Mouse (Mus musculus): ENCODE measurements at regions not wholly inside any gene's neighbourhood (a gene's known extent, or its start where the extent isn't known, plus 50 kb on each side); places are given as distances from the start of the nearest gene placed in this dataset.

DNA sequence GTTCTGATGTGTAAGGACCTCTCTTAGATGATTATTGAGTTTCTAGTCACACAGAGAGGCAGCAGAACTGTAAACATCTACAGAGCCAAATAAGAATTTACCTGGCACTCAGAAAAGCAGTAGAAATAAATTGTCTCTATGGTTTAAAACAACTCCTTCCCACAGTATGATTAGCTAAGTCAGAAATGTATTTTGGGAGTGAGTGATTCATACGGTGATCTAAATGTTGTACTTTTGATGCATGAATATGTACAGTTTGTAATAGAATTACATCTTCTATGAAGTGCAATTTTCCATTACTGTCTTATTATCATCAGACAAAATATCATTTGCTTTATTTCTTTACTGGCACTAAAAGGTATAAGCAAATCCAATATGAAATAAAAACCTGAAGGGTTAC lies 489.8 kb upstream of the Atp2b1 start:
- DNase-seq (ENCODE audit: low spot score in 2 of 2) = no peak

DNA sequence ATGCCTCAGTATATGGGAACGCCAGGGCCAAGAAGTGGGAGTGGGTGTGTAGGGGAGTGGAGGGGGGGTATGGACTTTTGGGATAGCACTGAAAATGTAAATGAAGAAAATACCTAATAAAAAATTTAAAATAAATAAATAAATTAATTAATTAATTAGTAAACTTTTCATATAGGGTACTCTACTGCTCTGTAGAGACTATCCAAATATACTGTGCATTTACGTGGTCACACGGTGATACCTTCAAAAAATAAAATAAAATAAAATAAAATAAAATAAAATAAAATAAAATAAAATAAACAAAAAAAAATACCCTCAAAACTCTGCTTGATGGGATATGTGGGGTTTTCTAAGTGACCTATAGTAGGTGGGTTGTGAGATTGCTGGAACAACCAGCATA lies 479.2 kb upstream of the Atp2b1 start:
- no peak for DNase-seq (ENCODE audit: low spot score in 2 of 2)

DNA sequence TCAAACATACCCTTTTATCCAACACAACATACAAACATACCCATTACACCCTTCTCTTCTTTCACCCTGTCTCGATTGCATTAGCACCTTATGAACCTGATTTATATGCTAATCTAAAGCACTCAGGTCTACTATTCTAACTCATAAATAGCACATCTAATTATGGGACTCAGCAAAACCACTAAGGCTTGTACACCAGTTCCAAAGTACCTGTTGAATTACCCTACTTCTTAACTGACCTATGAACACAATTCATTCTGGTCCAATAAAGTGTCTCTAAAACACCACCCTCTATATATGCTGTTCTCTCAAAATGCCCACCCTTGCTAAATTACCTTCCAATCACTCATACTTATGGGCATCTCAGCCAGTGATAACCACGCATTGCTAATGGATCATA lies 452.7 kb upstream of the Atp2b1 start:
- no peak for DNase-seq (ENCODE audit: low spot score in 2 of 2)

DNA sequence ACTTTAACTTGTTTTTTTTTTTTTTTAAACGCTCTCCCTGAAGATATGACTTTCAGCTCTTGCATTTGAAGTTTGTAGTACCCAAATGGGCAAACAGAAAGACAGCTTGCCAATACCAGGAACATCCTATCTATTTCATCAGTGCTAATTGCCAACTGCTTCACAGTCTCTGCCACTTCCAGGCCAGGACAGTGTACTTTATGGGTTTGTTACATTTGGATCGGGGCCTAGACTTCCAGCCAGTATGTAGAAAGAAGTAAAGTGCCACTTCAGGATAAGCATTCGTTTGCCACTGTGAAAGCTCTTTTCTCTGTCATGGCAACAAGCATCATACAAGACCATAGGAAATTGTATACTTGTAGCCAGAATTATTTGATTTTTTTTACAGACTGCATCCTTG lies 439.6 kb upstream of the Atp2b1 start:
- no peak for DNase-seq (ENCODE audit: low spot score in 2 of 2)

DNA sequence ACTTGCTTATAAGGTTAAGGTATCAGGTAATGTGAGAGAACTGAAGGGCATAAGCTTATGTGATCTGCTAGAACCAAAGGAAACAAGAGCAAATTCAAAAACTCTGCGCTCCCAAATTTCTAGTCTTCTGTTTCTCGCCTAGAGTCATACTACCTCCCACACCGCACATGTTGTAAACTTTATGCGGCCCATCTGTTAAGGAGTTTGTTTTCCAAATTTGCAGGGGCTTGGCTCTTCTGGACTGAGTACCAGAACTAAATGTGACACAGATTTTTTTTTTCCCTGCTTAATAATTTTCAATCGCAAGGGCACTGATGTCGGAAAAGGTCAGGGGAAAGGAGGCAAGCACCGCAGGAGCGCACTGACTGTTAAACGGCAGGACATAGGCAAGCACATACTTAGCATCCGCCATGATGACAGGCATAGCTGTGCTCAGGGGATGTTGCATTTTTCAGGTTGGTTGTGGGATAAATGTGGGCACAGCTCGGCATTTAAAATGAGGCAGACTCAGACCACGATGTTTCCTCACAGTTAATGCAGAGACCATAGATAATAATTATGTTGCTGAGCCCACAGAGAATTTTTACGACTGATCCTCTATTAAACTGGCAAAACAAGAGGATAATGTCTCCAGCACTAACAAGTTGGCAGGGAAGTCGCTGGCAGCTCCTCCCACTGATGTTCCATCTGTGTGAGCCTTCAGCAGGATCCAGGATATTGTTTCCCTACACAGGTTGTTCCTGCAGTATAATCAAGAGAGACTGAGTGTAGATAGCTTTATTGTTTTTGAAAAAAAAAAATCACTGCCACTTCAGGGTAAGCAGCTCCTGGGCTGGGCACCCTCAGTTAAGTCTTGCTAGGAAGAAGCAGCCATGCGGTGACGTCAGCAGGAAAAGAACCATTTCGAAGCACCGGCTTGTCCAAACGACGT lies 428.2 kb upstream of the Atp2b1 start:
- no peak for DNase-seq (ENCODE audit: low spot score in 2 of 2)

DNA sequence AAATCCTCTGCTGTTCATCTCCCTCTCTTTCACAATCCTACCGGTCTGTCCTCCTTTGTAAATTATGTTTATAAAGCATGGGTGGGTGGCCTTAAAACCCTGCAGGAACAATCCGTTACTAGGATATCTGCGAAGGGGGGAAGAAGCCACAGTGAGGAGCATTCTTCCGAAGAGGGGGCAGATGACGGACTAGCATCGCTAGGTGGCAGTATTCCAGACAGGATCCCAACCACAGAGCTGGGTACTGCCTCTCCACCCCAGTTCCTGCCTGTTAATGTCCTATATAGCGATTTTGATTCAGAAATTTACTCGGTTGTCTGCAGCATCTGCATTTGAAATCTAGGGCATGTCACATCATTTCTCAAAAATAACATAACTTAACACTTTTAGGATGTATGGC lies 419.9 kb upstream of the Atp2b1 start:
- DNase-seq (ENCODE audit: low spot score in 2 of 2) = peak; percentile 13 to 38

DNA sequence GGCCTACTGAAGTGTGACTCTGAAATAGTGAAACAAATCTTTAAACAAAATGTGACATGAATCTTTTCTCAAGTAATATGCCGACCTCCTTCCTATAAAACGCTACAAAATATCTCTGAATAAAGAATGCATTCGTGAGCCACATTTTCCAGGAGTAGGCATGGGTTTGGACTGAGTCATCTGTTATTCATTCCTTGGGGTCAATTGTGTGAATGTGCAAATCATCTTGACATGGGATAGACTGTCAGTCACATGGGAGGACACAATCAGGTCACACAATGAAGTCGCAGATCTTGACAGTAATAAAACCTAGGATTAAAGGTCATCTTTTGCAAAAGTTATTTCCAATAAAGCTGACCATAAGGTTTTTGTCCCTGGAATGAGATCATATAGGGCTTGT lies 418.0 kb upstream of the Atp2b1 start:
- DNase-seq (ENCODE audit: low spot score in 2 of 2) = no peak

DNA sequence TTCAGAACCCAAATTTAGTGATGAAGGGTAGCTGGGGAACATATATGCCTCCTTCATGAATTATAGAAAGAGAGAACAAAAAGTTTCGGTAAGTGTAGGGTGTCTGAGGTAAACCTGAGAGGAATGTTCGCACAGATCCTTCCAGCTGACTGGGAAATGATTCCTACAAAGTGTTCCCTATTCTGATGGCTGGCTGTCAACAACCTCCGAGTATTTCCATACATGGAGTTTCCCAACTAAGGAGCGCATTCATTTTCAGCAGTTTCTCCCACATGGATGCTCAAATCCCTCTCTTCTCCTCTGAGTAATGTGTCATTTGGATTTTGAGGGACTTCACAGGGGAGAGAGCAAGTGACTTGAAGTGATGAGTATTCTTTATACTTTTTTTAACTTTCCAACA lies 413.9 kb upstream of the Atp2b1 start:
- DNase-seq (ENCODE audit: low spot score in 2 of 2) = no peak

DNA sequence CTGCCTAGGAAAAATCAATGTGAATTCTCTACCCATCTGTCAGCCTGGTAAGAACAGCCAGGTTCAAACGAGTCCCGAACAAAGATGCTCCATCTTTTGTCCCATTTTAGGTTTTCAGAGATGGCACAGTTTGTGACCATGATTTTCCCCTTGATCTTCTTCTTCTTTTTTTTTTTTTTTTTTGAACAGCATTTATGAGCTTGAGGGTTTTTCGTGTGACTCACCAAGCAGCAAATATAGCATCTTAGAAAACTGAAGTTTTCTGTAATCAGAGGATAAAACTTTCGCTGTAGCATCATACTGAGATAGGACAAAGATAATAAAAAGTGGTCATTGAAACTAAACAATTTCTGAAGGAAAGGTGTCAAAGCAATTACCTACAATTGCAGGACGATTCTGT lies 412.6 kb upstream of the Atp2b1 start:
- no peak for DNase-seq (ENCODE audit: low spot score in 2 of 2)

DNA sequence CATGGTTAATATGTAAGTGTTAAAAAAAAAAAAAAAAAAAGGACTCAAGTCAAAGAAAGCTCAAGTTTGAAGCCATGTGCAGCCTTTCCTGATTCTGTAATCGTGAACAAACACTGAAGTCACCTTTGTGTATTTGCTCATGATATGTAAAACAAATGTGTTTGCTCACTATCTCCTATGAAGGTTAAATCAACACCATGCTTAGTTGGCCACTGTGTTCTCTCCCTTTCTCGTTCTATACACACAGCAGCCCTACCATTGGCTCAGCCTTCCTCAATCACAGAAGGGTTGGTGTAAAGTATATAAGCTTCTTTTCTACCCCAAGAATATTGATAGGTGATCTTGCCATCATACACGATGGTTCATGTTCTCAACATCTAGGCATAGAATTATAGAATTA lies 409.7 kb upstream of the Atp2b1 start:
- DNase-seq (ENCODE audit: low spot score in 2 of 2) = no peak

DNA sequence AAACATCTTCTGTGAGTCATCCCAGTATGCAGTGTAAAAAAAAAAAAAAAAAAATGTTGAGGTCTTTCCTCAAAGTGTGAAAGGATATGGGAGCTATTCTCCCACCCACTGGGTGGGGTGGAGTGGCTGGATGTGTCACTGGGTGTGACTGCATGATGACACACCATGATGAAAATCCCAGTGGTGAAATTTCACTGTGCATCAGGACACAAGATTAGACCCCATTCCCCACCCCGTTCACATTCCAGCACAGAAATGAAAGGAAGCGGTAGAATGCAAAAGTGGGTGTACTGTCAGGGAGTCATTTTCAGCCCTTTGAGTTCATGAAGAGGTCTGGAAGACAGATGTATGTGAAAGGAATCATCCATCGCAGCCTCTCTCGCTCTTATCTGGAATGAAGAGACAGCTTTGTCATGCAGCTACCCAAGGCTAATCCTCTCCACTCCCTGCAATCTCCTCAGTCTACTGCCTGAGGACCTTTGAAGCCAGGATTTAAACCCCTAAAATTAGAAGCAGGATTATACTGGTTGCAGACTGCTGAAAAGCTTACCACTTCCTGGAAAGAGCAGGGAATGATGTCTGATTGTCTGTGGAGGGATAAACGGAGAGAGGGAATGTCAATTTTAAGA lies 405.6 kb upstream of the Atp2b1 start:
- DNase-seq (ENCODE audit: low spot score in 2 of 2) = no peak

DNA sequence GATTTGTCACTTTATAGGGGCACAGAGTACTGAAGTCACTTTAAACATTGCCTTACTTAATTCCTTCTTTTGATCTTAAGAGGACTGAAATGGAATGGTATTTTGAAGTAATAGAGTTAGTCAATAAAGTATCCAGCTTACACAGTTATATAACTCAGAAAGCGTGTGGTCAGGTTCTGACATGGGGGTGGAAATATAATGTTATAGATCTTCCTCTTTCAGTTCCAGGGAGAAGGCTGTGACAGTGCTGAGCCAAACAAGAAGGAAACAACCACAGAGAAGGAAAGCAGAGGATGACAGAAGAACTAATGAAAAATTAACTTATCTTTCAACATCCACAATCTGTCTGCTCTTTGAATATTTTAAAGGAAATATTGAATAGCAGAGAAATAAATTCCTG lies 399.4 kb upstream of the Atp2b1 start:
- no peak for DNase-seq (ENCODE audit: low spot score in 2 of 2)

DNA sequence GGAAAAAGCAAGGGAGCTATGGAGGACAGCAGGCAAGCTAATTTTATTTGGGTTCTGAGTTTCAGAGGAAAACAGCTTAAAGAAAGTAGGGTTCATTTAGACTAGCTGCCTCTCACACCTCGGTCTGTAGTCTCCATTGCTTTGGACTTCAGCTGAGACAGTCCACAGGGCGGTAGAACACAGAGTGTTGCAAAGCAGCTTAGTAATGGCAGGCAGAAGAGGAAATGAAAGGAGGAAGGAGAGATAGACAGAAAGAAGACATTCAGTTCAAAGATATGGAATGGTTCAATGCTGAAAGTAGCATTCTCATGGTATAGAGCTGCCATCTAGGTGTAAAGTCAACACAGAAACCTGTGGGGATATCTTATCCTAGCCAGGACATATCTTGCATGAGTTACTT lies 396.6 kb upstream of the Atp2b1 start:
- no peak for DNase-seq (ENCODE audit: low spot score in 2 of 2)

DNA sequence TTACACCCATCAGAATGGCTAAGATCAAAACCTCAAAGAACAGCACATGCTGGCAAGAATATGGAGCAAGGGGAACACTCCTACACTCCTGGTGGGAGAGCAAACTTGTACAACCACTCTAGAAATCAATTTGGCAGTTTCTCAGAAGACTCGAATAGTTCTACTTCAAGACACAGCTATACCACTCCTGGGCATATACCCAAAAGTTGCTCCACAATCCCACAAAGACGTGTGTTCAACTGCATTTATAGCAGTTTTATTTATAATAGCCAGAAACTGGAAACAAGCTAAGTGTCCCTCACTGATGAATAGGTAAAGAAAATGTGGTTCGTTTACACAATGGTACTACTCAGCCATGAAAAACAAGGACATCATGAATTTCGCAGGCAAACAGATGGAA lies 384.6 kb upstream of the Atp2b1 start:
- no peak for DNase-seq (ENCODE audit: low spot score in 2 of 2)

DNA sequence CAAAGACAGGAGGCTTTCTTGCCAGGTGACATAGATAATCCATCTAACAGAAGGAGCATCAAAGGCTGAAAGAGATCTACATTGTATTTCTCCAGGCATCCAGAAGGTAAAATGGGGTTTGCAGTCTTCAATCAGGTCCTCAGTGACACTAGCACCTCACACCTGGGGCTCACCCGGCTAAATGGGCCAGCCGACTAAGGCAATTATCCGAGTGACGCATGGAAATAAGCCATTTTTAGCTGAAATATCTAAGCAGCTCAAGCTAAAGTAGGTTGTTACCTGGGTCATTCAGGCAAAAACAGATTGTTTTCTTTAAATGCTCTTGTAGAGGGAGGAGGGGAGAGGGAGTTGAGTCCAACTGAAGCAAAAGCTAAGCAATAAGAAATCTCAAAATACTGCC lies 382.8 kb upstream of the Atp2b1 start:
- no peak for DNase-seq (ENCODE audit: low spot score in 2 of 2)

DNA sequence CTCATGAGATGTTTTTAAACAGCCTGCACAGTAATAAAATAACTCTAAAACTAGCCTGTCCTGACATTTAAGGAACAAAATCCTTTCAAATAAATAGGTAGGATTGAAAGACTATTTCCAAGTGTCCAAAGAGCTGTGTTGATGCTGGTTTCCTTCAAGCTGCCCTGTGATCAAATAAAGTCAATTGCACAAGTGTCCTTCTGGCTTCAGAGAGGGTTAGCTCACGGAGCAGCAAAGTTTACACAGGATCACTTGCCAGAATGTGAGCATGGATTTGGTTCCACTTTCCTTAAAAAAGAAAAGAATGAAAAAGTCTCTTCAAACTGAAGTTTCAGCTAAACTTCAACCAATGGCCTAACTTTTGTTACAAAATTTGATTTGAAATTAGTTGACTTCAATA lies 375.5 kb upstream of the Atp2b1 start:
- no peak for DNase-seq (ENCODE audit: low spot score in 2 of 2)

DNA sequence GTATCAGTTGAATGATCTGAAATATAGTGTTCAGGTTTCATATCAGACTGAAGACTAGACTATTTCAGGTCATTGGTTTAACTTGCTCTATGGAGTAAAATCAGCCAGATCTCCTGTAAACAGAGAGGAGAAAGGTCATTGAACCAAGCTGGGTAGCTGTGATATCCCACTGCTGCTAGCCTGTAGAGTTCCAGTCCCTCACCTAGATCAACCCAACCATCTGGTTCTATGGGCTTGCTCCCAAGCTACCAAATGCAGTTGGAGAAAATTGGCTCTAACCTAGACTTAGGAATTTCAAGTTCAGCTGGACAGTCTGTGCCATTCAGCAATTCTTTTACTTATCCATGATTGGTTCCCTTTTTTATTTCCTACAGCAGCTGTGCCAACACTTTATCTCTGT lies 373.1 kb upstream of the Atp2b1 start:
- DNase-seq (ENCODE audit: low spot score in 2 of 2) = no peak

DNA sequence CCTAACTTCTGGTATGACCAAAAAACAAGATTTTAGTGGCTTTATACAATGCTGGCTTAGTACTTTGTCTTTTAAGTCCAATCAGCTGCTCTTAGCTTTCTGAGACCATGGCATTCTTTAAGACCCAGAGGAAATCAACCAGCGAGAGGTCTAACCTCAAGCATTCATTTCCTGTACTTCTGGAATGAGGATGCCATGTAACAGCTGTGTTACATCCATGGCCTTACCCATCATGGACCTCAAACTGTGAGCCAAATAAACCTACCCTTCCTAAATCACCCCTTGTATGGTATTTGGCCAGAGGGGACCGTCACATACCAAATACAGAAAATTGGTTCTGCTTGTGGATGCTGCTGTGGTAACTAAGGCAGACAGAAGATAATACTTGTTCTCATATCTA lies 372.1 kb upstream of the Atp2b1 start:
- DNase-seq (ENCODE audit: low spot score in 2 of 2) = no peak

DNA sequence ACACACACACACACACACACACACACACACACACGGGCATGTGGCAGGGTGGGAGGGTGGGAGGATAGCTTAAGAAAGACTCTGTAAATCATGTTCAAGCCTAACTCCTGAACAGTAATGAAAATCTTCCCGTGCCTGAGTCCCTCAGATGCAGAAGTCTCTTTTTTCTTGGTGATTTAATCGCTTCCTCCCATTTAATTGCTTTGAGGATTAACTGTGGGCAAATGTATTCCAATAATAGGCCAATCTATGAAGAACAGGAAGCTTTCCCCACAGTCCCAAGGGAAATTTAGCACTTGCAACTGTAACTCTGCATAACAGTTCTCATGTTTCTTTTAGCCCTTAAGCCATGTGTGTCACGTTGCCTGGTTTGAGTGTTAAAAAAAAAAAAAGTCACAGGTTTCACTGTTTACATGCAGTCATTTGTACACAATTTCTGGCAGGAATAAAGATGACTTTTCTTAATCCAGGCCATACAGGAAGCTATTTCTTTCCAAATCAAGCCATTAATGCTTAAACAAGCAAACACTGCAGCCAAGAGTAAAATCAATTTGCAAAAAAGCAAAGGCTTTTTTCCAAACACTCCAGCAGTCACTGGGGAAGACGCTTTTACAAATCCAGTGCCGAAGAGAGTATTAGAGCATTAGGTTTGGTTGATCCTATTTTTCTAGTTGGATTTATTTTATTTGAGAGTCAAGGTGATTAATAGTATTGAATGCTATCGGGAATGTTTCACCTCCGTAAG lies 370.8 kb upstream of the Atp2b1 start:
- no peak for DNase-seq (ENCODE audit: low spot score in 2 of 2)

DNA sequence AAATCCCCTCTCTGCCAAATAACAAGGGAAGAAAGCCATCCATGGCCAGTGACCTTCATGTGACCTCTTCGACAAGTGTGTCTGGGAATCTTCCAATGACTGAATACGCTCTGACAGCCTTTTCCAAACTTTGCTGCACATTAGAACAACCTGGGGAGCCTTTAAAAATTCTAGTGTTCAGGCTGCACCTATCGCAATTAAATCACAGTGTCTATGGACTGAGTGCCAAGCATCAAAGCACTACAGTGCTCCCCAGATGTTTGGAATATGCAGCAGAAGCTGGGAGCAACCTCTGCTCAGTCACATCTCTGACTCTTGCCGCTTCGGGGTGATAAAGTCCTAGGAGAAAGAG lies 370.2 kb upstream of the Atp2b1 start:
- no peak for DNase-seq (ENCODE audit: low spot score in 2 of 2)

DNA sequence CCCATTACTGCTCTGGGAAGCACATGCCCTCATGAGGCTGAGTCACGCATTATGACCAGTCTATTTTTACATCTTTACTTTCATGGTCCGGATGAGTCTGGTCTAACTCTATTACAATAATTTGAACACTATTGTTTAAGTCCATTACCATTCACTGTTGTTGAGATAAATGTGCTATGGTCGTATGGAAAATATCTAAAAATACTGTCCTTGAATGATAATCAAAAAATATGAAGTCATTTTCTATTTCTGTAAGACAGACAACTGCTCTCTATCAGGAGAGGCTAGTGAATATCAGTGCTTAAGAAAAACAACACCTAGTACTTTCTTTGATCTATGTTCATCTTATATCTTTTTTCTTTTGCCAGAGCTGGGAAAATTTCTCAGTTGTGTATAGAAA lies 359.6 kb upstream of the Atp2b1 start:
- no peak for DNase-seq (ENCODE audit: low spot score in 2 of 2)

DNA sequence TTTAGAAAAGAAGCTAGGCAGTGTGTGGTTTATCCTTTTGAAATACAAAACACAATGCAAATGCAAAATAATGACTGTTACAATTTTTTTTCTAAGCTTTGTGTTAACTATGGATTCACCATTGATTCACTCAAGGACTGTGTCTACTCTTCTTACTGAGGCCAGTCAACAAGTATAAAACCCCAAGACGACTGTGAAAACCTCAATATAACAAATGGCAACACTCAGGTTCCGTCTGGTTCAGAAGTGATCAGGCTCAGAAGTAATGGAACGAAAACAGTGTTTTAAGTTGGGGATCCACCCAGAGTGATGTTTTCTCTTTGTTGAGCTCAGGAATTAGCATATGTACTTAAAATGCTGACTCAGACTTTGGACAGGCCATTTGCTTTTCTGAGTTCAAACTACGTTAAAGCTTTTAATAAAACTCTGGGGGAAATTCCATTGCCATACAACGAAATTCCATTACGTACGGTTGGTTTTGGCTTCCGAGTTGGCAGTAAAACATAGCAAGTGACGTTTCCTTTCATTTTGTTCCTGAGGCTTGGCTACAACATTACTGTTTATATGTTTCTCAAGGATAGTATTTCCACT lies 356.6 kb upstream of the Atp2b1 start:
- no peak for DNase-seq (ENCODE audit: low spot score in 2 of 2)

Measured in adrenal gland, postnatal 4 days (tissue).